Mouse (Mus musculus): Measurements from ENCODE around the gene Nkain4. TPM values are rescaled to one million over a fixed set of nuclear protein-coding genes. Genes with fewer than 3 reads are reported as not detected.

Gene Nkain4
- total and polyA plus RNA-seq, 3 experiments, result not detected

GRCm38 (mm10) chr2:180894029-180894623 lies 60.4 kb downstream of the Nkain4 start:
- Histone ChIP-seq H3K4me3 (ENCODE audit: control insufficient read depth in 1 of 2, insufficient read depth in 1 of 2, low read depth in 2 of 2, low read length in 2 of 2) (no peak overlapping the region), H3K9ac (ENCODE audit: control insufficient read depth, low read depth, low read length, poor library complexity, severe bottlenecking) (no peak overlapping the region)
- DNase-seq (ENCODE audit: low read depth, low spot score), result no peak

GRCm38 (mm10) chr2:180893537-180894028 lies 60.9 kb downstream of the Nkain4 start:
- H3K27me3 ChIP-seq (ENCODE audit: control insufficient read depth in 1 of 2, insufficient read depth in 2 of 2, low read length in 2 of 2), result no peaks in the 10 kb centered on the region
- H3K9me3 ChIP-seq (replicated peaks; ENCODE audit: insufficient read depth, low read length), result no peaks in the 10 kb centered on the region
- DNase-seq (ENCODE audit: low read depth, low spot score), result no peak
- TF ChIP-seq E2F4 (IDR thresholded peaks at IDR 0.05; ENCODE audit: borderline replicate concordance, low read depth, low read length), result no peak
- TF ChIP-seq HCFC1 (IDR thresholded peaks at IDR 0.05; ENCODE audit: low read depth, low read length), result no peak
- TF ChIP-seq ETS1 (IDR thresholded peaks at IDR 0.05; ENCODE audit: low read depth, low read length), result no peak
- no peak for TF ChIP-seq CHD2 (IDR thresholded peaks at IDR 0.05; ENCODE audit: low read length)
- TF ChIP-seq SMC3 (IDR thresholded peaks at IDR 0.05; ENCODE audit: low read depth, low read length), result no peak
- no peak for TF ChIP-seq TBP (IDR thresholded peaks at IDR 0.05; ENCODE audit: low read depth, low read length)
- no peak for TF ChIP-seq MXI1 (IDR thresholded peaks at IDR 0.05; ENCODE audit: low read depth, low read length)
- TF ChIP-seq POLR2AphosphoS2 (IDR thresholded peaks at IDR 0.05; ENCODE audit: low read length), result no peak
- no peaks in the 10 kb centered on the region for H3K4me1 ChIP-seq (ENCODE audit: control insufficient read depth in 1 of 2, insufficient read depth in 2 of 2, low read length in 2 of 2)
- no peaks in the 10 kb centered on the region for H3K36me3 ChIP-seq (ENCODE audit: control insufficient read depth in 1 of 2, insufficient read depth in 2 of 2, low read length in 2 of 2)
- no peak overlapping the region for H3K9ac ChIP-seq (ENCODE audit: control insufficient read depth, low read depth, low read length, poor library complexity, severe bottlenecking)
- no peaks in the 10 kb centered on the region for H3K79me2 ChIP-seq (ENCODE audit: control insufficient read depth, insufficient read depth, low read length, poor library complexity)
- no peak overlapping the region for H3K4me3 ChIP-seq (ENCODE audit: control insufficient read depth in 1 of 2, insufficient read depth in 1 of 2, low read depth in 2 of 2, low read length in 2 of 2)
- no peak overlapping the region for H3K27ac ChIP-seq (ENCODE audit: control insufficient read depth, low read depth, low read length)

More at GRCm38 (mm10) chr2:180894029-180894623, 60.4 kb downstream of the Nkain4 start:
- no peaks in the 10 kb centered on the region for H3K79me2 ChIP-seq (ENCODE audit: control insufficient read depth, insufficient read depth, low read length, poor library complexity)
- no peaks in the 10 kb centered on the region for H3K36me3 ChIP-seq (ENCODE audit: control insufficient read depth in 1 of 2, insufficient read depth in 2 of 2, low read length in 2 of 2)
- no peaks in the 10 kb centered on the region for H3K9me3 ChIP-seq (replicated peaks; ENCODE audit: insufficient read depth, low read length)
- H3K27ac ChIP-seq (ENCODE audit: control insufficient read depth, low read depth, low read length), result no peak overlapping the region
- no peak for TF ChIP-seq ETS1 (IDR thresholded peaks at IDR 0.05; ENCODE audit: low read depth, low read length)
- TF ChIP-seq E2F4 (IDR thresholded peaks at IDR 0.05; ENCODE audit: borderline replicate concordance, low read depth, low read length), result no peak
- TF ChIP-seq ZMIZ1 (IDR thresholded peaks at IDR 0.05; ENCODE audit: low read depth, low read length), result no peak
- no peak for TF ChIP-seq TBP (IDR thresholded peaks at IDR 0.05; ENCODE audit: low read depth, low read length)
- TF ChIP-seq MAZ (IDR thresholded peaks at IDR 0.05; ENCODE audit: low read depth, low read length), result no peak
- no peak for TF ChIP-seq POLR2AphosphoS5 (IDR thresholded peaks at IDR 0.05; ENCODE audit: borderline replicate concordance, low read depth, low read length)
- no peak for TF ChIP-seq MXI1 (IDR thresholded peaks at IDR 0.05; ENCODE audit: low read depth, low read length)
- TF ChIP-seq RAD21 (IDR thresholded peaks at IDR 0.05; ENCODE audit: low read depth, low read length), result no peak
- no peak for TF ChIP-seq ZKSCAN1 (IDR thresholded peaks at IDR 0.05; ENCODE audit: low read depth, low read length)
- TF ChIP-seq MYC (IDR thresholded peaks at IDR 0.05; ENCODE audit: low read depth, low read length), result no peak
- TF ChIP-seq RCOR1 (IDR thresholded peaks at IDR 0.05; ENCODE audit: low read depth, low read length), result no peak
- TF ChIP-seq POLR2AphosphoS2 (IDR thresholded peaks at IDR 0.05; ENCODE audit: low read length), result no peak
- no peak for TF ChIP-seq ZC3H11A (IDR thresholded peaks at IDR 0.05; ENCODE audit: low read depth, low read length)
- H3K4me1 ChIP-seq (ENCODE audit: control insufficient read depth in 1 of 2, insufficient read depth in 2 of 2, low read length in 2 of 2), result no peaks in the 10 kb centered on the region
- no peaks in the 10 kb centered on the region for H3K27me3 ChIP-seq (ENCODE audit: control insufficient read depth in 1 of 2, insufficient read depth in 2 of 2, low read length in 2 of 2)

Measured in MEL (cell line).